Mouse (Mus musculus): ENCODE measurements around the gene Asb7.

The Asb7 gene

GRCm38 (mm10) chr7:66652216-66652615 is 37.2 kb downstream of the Asb7 start:
- DNase-seq, result no peak

DNA sequence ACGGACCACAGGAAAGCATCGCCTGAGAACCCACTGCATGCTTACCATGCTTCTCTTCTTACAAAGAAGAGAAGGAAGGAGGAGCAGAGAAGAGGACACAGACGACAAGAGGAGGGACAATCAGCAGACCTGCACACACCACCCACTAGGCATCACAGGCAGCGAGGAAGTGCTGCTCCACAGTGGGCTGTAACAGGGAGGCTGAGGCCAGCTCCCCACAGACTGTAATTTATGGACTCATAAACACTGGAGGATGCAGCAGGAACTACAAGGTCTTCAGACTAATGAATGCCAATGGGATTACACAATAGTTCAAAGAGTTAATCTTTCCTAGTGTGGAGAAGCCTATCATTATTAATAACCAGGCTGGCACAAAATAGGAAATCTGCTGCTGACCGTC is 38.5 kb downstream of the Asb7 start:
- no peak for DNase-seq

DNA sequence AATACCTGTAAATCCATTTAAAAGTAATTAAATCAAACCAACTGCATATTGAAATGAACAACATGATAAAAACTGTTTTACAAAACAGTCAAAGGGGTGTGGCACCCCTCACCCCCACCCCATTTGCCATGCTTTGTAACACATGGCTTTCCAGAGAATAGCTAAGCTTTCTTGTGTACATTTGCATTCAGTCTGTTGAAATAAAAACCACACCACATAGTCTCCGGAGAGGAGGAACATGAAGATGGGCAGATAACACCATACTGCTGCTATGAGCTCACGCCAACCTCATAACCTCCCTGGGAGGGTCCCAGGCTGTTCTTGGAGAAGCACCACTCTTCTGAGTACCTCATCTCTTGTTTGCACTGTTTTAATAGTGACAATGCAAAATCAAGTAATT is 40.2 kb downstream of the Asb7 start:
- no peak for DNase-seq

GRCm38 (mm10) chr7:66645736-66646135 is 43.7 kb downstream of the Asb7 start:
- no peak for DNase-seq

DNA sequence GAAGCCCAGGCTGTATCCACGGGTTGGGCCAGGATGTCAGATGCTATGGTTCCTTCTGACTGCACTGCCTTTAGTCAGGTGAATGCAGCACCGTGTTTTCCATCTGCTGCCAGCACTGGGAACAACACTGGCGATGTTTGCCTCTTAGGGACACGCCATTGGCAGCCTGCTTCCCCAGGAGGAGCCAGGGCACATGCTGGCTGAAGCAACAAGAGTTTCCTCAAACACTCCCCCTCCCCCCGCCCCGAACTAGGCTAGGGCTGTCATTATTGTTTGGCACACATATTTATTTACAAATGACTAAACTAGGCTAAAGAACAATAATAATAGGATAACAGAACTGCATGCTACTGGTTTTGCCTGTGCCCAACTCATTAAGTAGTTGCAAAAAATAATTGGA is 56.0 kb downstream of the Asb7 start:
- no peak for DNase-seq

DNA sequence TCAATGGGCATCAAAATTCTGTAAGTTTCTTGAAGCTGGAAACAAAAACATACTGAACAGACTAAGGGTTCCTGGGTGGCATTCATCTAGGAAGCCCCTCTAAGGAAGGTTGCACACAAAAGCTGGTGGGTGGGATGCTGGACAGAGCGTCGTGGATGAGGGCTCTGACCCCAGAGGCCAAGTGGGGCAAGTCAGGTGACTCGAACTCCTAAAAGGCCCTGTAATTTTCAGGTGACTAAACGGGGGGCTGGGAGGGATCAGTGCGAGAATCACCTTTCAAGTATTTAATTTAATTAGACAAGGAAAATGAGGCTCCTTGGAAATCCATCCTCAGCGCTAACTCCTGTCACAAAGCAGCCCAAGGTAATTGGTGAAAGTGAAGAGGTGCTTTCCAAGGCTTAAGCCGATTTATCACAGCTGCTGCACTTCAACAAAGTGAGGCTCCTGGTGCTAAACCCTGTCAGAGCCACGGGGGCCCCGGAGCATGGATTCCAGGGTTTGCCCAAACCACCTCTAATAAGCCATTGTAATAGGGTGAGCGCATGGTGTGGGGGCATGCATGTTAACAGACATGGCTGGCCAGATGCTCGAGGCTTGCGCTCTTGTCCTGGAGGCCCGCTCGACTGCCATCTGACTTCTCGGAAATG is 59.1 kb downstream of the Asb7 start:
- DNase-seq, result no peak

DNA sequence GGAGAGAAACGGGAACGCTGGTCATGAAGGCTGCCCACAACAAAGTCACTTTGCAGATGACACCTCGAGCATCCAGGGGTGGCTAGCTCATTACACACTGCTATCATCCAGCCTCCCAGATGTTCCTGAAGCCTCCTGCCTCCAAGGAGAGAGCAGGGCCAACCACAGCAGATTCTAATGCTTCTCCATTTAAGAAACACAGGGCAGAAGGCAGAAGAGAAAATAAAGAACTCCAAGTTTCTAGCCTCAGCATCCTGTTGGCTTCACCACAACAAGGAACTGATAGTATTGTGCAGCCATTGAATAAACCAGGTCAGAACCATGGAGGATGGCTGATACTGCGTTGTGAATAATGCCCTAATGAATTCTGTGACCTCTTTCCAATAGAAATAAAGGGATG is 60.0 kb downstream of the Asb7 start:
- DNase-seq, result no peak

DNA sequence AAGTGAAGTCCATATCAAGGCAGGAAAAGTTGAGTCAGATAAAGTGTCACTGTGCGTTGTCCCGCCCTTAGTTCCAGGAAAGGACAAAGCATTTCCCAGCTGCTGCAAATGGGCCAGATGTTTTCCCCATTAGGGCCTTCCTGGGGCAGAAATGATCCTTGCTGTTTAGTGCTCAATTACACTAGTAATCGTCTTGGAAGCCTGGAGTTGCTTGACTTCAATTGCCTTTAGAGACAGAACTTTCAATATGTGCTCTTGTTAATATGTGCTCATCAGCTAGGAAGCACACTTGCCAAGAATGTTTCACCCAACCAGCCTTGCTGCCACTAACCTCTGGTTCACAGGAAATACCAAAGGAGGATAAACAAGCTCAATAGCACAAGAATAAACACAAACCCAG is 66.0 kb downstream of the Asb7 start:
- peak; percentile 26 for DNase-seq

GRCm38 (mm10) chr7:66601846-66602245 is 87.5 kb downstream of the Asb7 start:
- DNase-seq, result no peak

DNA sequence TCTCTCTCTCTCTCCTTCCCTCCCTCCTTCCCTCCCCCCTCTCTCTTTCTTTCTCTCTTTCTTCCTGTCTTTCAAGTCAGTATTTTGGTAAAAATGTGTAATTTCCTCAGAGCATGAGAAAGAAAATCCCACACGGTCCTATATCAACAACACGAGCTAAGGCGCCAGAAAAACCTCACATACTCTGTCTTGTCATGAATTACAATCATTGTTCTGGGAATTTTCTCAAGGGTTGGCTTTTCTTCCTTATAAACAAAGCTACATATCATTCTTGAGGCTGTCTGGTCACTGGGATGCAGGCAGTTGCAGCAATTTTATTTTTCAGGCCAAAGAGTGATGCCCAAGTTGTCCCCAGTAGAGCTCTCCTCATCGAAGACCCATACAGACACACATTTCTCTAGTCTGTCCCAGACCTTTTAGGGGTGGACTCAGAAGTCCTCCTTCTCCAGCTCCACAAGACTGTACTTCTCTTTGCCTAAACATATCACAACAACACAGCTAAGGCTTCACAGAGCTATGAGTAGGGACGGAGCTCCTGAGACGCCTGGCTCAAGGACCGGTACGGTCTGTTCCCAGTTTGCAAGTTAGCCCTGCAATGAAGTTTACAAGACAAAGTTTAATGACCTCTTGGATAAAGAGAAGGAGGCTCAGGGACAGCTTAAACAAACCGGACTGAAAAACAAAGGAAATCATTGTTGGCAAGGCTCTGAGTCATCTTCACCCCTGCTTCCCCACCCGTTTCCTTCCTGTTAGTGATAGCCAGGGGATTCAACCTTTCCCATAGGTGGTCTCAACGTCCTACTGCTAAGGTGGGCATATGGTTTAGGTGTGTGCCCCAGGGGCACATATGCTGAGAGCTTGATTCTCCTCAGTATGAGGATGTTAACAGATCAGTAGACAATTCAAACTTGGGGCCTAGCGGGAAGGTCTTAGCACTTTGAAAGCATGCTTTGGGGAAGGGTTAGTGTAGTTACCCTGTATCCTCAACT is 88.5 kb downstream of the Asb7 start:
- DNase-seq, result no peak

- DNase-seq, result no peak
Observed at GRCm38 (mm10) chr7:66600126-66600525, 89.3 kb downstream of the Asb7 start.

DNA sequence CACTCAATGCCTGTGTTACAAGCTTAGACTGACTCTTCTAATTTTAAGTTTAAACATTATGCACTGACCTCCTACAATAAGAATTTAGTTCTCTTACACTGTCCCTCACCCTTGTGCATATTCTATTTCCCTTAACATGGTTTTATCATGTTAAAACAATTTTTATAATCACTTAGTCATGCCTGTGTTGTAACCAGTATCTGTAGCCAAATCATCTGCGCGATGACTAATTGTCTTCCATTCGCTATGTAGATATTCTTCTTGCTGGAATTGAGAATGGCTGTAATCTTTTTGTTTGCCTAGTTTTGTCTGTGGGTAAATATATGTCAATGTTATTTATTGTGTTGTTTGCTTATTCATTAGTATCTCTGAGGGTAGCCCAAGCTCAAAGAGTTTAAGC is 91.5 kb downstream of the Asb7 start:
- DNase-seq, result no peak
